Mouse (Mus musculus) CD4-positive, CD25-positive, alpha-beta regulatory T cell, adult 9 weeks (primary cell): ENCODE measurements around the gene Psmb4. TPM values are rescaled to one million over a fixed set of nuclear protein-coding genes. Genes with fewer than 3 reads are reported as not detected.

Experiments
- polyA plus RNA-seq: library from polyadenylated mRNA; unstranded; fragments of 100-300 nt; shearing (Covaris generic); gene quantifications from one replicate; pipeline ENCODE4 v1.2.1, GENCODE M21; 2017

Gene Psmb4
- 386 TPM for polyA plus RNA-seq

GRCm38 (mm10) chr3:94886316-94887224, at the start of gene Psmb4:
Gene Psmb4, minus strand, starts transcription at chr3:94886961.

GRCm38 (mm10) chr3:94932809-94933564, 46.2 kb upstream of the Psmb4 start, which contains the start of gene Selenbp1:
Gene Selenbp1, plus strand, starts transcription at chr3:94933056.

DNA sequence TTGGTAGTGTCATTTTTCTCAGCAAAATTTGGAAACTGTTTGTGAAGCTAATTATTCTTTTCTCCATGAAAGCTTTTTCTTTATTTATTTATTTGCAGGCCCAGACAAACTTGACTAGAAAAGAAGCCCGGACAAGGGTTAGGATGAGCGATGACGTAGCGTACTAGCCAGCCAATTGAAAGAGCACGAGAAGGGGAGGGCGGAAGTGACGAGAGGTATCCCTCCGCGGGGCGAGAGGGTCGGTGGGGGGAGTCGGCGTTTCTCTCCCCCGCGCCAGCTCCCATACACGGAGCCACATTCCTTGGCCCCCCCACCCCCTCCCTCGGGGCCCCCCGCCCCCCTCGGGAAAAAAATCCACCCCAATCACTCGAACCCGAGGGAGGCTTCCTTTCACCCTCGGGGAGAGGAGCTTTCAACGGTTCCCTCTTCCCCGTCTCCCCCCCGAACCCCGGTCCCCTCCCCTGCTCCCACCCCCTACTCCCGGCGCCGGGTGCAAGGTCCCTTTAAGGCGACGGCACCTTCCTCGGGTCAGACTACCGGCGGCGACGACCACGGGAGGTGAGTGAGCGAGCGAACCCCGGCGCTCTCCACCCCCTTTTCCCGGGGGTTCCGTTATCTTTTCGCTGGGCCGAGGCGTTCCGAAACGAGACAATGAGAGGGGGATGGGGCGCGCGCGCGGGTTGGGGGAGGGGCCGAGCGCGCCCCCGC, 49.4 kb downstream of the Psmb4 start, which contains the start of gene Pogz:
Gene Pogz, plus strand, starts transcription at position 385 of the 708 bp plus-strand sequence.

Other genes starting within 250 kb of the Psmb4 start
- not detected for gene Gm10972, start 243.8 kb downstream of the Psmb4 start, polyA plus RNA-seq
- 3.9 TPM for gene Tuft1, start 228.1 kb downstream of the Psmb4 start, polyA plus RNA-seq
- not detected for gene Selenbp2, start 193.4 kb downstream of the Psmb4 start, polyA plus RNA-seq
- not detected for gene Cgn, start 100.5 kb downstream of the Psmb4 start, polyA plus RNA-seq
- gene Pogz, start 49.4 kb downstream of the Psmb4 start, polyA plus RNA-seq: 20.0 TPM
- gene Selenbp1, start 46.1 kb upstream of the Psmb4 start, polyA plus RNA-seq: 4.8 TPM
- gene Rfx5, start 67.1 kb upstream of the Psmb4 start, polyA plus RNA-seq: 13.5 TPM
- 10.3 TPM for gene Pi4kb, start 87.8 kb upstream of the Psmb4 start, polyA plus RNA-seq
- 82.6 TPM for gene Zfp687, start 128.5 kb upstream of the Psmb4 start, polyA plus RNA-seq
- 335 TPM for gene Psmd4, start 155.7 kb upstream of the Psmb4 start, polyA plus RNA-seq
- gene Pip5k1a, start 220.0 kb upstream of the Psmb4 start, polyA plus RNA-seq: 36.5 TPM
- 115 TPM for gene Vps72, start 224.1 kb upstream of the Psmb4 start, polyA plus RNA-seq
- gene Tmod4, start 237.5 kb upstream of the Psmb4 start, polyA plus RNA-seq: 3.1 TPM
- 121 TPM for gene Scnm1, start 247.1 kb upstream of the Psmb4 start, polyA plus RNA-seq
- gene Lysmd1, start 247.1 kb upstream of the Psmb4 start, polyA plus RNA-seq: 38.7 TPM